Mouse (Mus musculus): ENCODE data around the gene Tom1l2.

The Tom1l2 gene

DNA sequence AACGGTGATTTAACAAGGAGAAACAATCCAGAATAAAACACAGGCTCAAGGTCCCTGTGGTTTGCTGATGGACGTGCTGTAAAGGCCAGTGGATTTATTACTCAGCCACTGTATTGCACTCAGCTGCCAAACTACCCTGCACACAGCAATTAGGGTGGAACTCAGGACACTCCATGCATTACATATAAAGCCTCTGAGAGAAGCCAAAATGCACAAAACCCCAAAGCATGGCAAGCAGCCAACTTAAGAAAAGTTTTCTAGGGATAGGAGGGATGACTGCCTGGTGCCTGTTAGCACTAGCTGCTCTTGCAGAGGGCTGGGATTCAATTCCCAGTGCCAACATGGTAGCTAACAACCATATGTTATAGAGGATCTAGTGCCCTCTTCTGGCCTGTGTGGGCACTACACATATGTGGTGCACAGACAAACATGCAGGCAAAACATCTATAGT is 45.3 kb downstream of the Tom1l2 start:
- DNase-seq (ENCODE audit: extremely low spot score, low read depth, low spot score) = no peak

DNA sequence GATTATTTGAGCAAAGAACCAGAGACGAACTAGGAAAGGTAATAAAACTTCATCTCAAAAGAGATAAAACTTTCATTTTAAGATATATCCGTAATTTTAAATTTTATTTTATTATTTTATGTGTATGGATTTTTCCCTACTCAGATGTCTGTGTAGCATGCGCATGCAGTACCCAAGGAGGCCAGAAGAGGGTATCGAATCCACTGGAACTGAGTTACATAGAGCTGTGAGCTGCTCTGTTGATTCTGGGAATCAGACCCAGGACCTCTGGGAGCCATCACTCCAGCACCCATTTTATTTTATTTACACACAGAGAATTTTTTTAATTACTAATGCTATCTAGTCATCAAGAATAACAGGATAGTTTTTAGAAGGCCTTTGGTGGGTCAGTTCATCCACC is 45.9 kb downstream of the Tom1l2 start:
- DNase-seq (ENCODE audit: extremely low spot score, low read depth, low spot score) = no peak

DNA sequence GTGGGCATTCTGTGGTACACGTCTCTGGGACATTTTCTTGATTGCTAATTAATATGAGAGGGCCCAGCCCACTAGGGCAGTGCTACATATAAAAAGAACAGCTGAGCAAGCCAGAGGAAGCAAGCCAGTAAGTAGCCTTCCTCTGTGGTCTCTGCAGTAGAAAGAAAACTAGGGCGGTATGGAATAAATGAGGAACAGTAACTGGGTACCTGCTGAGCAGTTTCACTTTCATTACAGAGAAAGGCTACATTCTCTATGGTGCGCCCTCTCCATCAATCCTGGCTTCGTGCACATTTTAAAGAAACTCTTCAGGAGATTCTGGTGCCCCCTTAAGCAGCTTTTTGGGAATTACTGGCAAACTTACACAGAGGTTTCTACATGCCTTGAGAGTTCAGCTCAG is 47.1 kb downstream of the Tom1l2 start:
- no peak for DNase-seq (ENCODE audit: extremely low spot score, low read depth, low spot score)

DNA sequence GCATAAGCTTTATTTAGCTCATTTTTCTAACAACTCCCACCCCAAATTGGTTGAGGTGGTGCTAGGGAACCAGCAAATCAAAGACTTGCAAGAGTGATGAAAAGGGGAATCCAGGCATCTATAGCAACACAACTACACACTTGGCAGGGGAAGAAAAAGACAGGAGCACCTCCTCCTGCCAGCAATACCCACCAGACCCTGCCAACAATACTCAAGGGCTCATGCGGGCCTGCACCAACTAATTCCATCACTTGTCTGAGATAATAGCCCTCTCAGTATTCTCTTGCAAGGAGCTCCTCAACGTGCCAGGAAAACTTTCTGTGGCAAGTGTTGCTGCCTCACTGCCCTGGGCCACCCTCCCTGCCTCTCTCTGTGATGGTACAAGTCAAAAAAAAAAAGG is 49.2 kb downstream of the Tom1l2 start:
- DNase-seq (ENCODE audit: extremely low spot score, low read depth, low spot score) = no peak

DNA sequence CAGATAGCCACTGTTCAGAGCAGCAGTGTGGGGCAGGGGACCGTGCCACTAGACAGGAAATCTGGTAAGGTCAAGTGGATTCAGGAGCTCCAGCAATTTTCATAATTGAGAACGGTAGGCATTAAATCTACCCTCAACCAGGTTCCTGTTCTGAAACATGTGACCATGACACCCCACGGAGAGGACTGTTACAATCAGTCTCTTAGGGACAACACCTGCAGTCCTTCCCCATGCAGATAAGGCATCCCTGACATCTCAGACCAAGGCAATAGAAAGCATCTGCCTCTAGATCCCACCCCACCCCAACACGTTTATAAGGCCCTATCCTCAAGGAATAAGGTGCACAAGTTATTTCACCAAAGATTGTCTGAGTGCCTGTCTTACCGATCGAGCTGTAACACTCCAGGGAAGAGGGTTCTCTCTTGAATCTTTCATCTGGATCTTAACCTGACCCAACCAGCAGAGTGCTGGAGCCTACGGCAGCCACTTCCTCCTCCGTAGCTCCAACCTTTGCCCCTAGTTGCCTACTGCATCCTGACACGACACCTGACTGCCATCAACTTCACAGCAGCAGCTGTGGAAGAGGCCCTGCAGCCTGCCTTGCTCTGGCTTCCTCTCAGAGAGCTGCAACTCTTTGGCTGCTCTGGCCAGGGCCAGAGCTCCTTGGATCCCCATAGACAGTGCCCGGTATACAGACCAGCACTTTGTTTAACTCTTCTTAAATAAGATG is 50.2 kb downstream of the Tom1l2 start:
- DNase-seq (ENCODE audit: extremely low spot score, low read depth, low spot score) = no peak

DNA sequence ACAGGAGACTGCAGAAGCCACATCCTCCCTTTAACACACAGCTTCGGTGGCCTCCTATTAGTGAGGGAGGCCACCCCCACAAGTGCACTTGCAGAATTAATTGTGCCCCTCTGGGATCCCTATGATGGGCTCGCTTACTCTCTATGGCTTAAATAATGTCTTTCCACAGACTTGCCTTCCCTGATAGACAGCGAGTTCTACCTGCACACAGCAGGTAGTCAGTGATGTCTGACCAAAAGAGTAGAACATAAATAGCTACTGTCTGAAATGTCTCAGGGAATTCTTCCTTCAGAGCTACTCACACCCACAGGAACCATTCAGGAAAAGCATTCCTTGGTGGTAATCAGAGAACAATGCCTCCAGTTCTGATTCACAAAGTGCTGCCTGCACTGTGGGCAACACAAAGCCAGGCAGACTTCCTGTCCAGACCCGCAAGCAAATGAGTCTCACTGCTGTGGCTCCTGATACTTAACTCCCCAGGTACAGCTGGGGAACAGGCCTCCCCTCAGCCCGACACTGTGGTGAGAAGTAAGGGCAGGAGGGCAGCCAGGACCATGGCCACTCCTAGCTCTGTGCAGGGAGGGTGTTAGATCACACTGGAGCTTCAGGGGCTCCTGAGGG is 51.0 kb downstream of the Tom1l2 start:
- no peak for DNase-seq (ENCODE audit: extremely low spot score, low read depth, low spot score)

DNA sequence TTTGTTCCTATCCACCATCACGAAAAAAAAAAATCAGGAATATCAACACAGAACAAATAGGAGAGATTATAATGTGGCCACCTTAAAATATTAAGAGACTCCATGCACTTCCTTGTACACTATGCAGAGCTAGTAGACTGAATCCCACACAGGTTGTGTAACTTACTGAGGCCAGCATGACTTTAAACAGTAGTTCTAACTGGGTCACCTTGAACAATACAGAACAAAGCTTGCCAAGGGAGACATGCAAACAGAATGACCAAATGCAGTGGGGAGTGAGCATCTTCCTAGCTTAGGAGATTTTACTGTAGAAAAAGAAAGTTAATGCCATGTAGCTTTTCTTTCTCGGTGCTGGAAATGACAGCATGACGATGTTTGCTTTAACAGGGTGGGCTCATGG is 52.4 kb downstream of the Tom1l2 start:
- no peak for DNase-seq (ENCODE audit: extremely low spot score, low read depth, low spot score)

DNA sequence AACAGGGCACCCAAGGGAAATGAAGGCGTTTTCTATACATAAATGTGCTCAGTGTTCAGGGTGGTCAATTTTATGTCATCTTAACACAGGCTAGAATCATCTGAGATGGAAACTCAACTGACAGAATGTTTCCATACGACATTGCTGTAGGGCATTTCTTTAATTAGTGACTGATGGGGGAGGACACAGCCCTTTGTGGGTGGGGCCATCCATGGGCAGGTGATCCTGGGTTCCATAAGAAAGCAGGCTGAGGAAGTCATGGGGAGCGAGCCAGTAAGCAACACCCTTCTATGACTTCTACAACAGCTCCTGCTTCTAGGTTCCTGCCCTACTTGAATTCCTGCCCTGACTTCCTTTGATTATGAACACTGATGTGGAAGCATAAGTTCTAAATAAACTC is 54.9 kb downstream of the Tom1l2 start:
- DNase-seq (ENCODE audit: extremely low spot score, low read depth, low spot score) = no peak

DNA sequence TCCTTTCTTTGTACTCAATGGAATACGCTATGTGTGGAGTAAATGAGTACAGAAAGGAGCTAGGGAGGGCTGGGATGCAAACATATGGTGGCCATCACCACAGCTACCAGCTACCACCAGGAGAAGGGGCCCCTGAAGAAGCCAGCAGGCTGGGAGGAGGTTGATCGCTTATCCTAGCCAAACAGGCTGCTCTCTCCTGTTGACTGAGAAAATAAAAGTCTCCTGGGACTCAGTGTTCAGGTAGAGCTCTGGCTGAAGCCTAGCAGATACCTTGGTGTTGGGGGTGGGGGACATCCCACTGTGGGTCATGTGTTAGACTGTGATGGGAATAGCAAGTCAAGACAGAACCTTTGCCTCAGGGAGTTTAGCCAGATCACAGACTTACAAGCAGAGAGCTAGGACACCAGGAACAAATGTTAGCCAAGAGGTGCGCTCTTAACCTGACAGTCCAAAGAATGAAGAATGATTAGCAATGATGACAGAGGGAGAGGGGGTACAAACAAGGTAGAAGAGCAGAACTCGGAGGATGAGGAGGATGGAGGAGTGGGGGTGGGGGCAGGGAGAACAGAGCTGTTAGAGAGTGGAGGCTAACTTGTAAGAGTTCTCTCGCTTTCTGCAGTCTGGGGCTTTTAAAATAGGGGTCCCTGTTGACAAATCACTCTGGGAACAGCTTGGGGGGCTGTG is 57.9 kb downstream of the Tom1l2 start:
- DNase-seq (ENCODE audit: extremely low spot score, low read depth, low spot score) = no peak

DNA sequence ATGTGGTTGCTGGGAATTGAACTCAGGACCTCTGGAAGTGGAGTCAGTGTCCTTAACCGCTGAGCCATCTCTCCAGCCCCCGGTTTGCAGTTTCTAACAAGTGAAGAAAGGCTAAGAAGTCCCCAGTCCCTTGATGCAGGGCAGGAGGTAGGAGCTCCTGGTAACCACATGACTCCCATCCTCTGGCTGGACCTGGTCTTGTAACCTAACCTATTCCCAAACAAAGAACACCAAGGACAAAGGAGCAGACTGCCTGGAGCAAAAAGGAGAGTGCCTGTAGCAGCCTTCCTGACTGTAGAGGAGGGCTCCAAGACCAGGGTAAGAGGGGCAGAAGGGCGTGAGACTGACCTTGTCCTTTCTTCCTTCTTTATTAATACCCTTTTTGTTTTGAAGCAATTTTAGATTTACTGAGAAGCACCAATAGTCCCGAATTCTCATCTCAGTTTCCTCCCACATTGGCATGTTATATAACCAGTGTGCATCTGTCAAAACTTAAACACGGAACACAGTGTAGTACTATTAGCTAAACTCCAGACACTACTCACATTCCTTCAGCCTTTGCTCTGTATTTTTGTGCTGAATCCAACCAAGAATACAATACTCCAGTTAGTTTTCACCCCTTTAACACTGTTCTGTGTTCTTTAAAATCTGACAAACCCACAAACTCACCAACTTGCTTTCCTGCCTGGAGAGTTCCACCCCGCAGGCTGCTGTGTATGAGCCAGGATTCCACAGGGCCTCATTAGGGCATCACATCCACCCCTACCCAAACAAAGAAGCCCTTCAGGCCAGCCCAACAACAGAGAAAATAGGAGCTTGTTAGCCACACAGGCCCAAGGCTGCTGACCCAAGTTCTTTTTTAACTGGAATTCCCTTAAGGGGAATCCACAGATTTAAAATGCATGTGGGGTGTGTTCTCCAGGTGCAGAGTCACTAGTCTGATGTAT is 58.7 kb downstream of the Tom1l2 start:
- no peak for DNase-seq (ENCODE audit: extremely low spot score, low read depth, low spot score)

DNA sequence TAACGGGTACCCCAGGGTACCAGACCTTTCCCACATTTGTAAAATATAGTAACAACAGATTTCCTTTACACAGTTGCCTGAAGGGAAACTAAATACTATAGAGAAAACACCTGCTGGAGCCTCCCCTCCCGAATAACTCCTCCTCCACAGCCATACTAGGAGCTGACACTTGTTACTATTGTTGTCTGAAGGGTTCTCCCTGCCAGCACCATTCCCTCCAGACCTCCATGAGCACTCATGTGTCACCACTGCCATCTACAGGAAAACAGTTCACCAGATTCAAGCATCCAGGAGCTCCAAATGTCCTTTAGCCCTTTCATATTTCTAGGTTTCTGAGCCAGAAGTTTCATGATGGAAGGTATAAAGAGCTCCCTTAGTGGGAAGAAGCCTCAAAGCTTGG is 60.0 kb downstream of the Tom1l2 start:
- no peak for DNase-seq (ENCODE audit: extremely low spot score, low read depth, low spot score)

DNA sequence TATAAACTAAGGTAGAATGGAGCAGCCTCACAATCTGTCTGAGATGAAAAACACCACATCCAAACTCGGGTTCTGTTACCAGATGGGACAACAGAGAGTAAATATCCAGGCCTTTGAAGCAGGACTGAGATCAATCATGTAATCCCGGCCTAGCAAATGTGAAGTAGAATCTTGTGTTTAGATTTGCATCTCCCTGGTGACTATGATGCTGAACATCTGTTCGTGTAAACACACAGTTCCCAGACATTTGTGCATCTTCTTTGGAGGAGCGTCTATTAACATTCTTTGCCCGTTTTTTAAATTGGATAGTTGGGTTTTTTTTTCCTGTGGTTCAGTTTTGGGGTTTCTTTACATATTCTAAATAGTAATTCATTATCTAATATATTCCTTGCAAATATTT is 63.7 kb downstream of the Tom1l2 start:
- no peak for DNase-seq (ENCODE audit: extremely low spot score, low read depth, low spot score)

DNA sequence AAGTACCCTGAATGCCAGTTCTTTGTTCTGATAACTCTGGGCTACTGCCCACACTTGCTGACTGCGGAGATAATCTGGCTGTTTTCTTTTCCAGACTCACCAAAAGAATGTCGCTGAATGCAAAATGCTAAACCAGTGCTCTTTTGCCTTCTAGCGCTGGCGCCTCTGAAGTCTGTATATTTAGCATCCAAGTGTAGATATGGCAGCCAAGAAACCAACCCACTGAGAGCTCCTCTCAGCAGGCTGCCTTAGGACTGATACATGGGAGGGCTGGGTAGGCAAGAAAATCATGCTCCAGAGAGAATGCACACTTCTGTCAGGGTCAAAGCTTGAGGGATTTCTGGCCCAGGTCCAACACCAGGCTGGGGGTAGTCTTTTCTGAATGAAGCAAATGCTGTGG is 66.4 kb downstream of the Tom1l2 start:
- no peak for DNase-seq (ENCODE audit: extremely low spot score, low read depth, low spot score)

DNA sequence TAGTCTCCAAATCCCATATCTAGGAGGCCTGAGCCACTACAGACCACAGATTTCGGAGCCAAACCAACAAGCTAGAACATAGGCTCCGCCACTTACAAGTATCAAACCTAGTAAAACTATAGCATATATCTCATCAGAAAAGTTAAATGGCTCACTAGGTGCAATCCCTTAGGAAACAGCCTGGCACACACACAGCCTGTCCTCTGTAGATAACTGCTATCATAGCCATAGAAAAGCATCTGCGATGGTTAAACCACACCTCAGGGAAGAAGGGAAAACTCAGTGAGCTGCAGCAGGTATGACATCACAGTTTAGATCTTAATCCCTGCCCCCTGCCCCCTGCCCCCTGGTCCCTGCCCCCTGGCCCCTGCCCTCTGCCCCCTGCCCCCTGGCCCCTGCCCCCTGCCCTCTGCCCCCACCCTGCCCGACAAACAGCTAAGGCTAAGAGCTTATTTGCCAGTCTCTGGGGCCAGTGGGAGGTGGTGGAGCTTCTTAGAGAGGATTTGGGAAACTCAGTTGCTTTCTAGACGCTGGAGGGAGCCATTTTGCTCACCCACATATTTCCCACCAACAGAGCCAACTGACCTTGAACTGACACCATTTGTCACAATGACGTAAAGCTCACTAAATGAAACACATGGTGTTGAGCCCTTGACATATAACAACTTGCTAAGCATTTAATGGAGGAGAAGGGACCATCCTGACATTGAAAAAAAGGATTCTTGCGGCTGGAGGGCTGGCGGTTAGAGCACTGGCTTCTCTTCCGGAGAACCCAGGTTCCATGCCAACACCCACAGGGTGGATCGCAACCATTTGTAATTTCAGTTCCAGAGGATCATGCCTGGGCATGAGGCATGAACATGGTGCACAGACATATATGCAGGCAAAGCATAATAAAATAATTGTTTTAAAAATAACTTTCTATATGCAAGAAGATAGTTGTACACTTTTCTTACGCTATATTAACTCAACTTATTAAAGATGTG is 72.0 kb downstream of the Tom1l2 start:
- no peak for DNase-seq (ENCODE audit: extremely low spot score, low read depth, low spot score)

DNA sequence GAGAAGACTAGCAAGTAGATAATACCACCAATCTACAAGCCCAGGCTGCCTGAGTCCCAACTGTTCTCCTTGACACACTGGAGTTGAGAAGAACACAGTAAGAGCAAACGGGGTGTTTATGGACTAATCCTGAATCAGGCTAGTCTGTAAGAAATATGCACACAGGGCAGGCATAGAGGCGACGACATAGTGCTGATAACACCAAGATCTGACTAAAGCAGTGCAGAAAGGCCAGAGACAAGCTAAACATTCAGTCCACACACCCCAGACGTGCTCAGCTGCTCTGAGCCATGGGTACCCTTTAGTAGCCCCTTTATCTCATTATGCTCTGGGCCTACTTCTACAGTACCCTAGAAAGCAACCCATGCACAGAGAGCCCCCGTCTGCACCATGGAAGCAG is 73.2 kb downstream of the Tom1l2 start:
- no peak for DNase-seq (ENCODE audit: extremely low spot score, low read depth, low spot score)

DNA sequence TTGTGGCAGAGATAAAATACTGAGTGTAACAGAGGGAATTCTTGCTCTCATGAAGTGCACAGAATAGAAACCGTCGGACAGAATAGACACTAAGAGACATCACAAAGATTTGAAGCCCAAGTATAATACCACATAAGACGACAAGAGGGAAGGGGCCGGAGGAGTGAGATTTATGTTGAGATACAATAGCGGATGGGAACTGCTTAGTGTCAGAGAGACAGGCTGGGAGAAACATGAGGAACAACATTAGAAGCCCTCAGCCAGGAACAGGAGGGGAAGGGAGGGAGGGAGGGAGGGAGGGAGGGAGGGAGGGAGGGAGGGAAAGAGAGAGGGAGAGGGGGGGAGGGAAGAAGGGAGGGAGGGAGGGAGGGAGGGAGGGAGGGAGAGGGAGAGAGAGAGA is 74.9 kb downstream of the Tom1l2 start:
- no peak for DNase-seq (ENCODE audit: extremely low spot score, low read depth, low spot score)

DNA sequence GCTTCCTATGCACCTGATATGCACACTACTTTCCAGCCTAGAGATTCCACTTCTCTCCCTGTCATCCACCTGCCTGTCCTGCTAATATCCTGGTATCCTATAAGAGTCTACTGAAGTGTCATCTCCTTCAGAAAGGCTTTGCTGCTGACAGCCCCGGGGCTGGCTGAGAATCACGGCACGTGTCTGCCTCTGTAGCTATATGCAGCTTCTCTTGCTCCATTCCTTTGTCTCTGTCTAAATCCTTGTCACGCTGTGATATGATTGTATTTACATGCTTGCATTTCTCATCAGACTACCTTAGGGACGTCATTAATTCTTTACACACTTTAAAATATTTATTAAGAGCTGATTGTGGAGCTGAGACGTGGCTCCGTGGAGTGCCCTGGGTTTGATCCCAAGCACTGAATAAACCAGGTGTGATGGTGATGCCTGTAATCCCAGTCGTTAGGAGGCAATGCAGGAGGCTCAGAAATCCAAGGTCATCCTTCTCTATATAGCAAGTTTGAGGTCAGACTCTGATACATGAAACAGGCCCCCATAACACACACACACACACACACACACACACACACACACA is 75.5 kb downstream of the Tom1l2 start:
- DNase-seq (ENCODE audit: extremely low spot score, low read depth, low spot score) = no peak

DNA sequence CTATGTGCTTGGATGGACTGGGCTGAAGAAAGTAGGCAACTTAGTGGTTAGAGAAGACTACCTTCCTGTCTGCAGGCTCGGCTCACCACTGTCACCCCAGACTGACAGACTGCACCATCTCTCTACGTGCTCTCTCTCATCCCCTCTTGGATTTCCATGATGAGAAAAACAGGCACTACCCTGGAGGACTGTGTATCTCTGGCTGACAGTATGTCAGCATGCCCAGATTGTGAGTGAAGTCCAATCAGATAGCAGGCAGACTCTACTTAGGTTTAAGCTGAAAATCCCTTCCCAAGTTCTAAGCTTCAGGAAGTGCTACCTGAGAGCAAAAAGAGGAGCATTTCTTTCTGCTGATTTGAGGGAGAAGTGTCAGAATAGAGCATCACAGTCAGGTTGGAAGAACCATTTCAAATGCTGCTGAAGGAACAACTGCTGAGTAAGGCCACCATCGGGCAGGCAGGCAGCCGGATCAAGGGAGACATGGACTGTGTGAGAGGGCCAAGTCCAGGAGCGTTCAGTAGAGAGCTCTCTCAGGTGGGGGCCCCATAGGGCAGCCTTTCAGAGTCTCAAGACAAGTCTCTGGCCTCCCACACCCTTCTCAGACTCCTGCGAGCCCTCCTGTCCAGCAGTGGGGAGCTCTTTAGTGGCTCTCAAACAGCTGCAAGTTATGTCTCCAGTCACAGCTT is 76.2 kb downstream of the Tom1l2 start:
- no peak for DNase-seq (ENCODE audit: extremely low spot score, low read depth, low spot score)

DNA sequence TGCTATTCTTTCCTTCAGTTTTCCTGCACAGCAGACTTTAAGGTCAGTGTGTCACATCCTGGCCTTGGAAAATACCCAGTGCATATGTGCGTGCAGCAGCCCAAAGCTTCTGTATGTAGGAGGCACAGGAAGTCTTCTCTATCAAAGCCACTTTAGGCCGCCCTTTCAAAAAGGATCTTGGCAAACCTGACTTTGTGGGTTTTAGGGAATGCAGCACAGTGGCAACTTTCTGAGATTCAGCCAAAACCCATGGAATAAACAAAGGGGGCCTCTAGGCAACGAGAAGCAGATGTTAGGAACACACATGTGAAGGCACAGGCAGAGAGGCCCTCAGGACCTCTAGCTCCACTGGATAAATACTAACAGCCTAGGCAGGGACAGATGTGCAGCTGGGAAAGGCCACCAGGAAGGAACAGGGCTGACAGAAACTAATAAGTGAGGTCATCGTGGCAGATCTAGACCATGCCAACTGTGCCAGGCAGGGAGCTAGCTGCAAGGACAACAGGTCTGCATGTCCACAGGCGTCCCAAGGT is 79.4 kb downstream of the Tom1l2 start:
- no peak for DNase-seq (ENCODE audit: extremely low spot score, low read depth, low spot score)
